Mouse (Mus musculus): ENCODE measurements around the gene Zcchc3.

Gene Zcchc3

GRCm38 (mm10) chr2:152410971-152411371 lies 3.9 kb downstream of the Zcchc3 start:
- peak; percentile 56 to 72 for DNase-seq (ENCODE audit: low spot score in 2 of 2)

DNA sequence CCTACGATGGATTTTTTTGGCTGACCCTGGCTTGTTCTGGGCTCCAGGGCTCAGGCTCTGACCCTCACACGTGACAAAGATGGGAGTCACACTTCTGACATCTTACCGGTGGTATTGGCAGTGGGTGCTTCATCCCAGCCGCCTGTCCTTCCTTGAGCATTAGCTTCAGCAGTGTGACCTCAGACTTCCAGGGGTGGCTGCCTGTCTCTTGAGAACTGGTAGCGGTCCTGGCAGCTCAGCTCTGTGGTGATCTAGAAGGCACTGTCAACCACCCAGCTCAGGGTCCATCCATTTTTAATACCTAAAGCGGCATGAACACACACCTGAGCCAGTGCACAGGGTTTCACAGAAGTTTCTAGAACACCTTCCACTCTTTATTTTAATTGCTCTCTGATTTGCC lies 5.0 kb downstream of the Zcchc3 start:
- no peak for DNase-seq (ENCODE audit: low spot score in 2 of 2)

DNA sequence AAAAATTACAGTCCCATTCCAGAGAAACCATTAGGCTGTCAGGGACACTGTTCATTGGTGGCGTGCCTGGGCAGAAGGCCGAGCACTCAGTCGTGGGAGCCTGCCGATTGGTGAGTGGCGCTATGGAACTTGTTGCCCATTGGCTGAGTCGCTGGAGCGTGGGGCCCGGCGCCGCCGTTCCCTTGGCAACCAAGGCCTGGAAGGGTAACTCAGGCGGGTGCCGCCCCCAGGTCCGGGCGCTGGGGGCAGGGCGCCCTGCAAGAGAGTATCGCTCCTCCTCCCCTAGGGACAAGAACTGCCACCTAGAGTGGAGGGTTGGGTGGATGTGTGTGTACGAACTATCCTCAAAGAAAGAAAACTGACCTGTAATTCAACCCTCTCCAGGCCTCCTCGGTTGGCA lies 8.7 kb downstream of the Zcchc3 start:
- DNase-seq (ENCODE audit: low spot score in 2 of 2): peak; percentile 97 to 98

DNA sequence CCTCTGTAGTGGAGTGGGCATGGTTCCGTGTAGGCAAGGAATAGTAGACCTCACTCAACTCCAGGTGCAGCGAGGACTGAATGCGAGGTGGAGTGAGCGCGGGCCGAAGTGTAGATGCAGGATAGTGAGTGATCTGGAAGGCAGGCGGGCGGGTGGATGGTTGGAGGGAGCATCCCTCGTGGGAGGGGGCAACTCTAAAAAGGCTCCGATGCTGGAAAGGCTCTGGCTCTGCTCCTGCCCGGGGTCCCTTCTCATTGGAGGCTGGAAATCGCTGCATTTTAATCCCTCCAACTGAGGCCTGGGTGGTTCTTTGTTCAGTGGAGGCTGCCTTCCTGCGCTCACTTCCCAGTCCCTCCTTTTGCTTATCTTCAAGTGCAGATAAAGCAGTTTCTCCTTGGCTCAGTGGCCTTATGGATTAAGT lies 15.7 kb downstream of the Zcchc3 start:
- no peak for DNase-seq (ENCODE audit: low spot score in 2 of 2)

DNA sequence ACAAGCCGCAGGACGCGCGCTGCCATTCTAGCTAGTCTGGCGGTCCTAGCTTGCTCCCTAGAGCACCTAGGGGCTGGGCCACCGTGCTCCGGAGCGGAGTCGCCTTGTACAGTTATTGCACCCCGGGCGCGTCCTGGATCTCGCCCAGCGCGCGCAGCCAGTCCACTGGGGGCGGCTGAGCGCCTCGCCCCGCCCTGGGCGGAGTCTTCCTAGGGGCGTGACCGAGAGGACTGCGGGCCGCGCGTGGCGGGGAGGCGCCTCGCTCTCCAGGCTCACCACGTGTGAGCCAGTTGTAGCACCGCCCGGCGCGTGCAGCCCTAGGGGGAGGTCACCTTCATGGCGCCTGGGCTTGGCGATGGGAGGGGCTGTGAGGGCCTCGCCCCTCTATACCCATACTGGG lies 16.1 kb downstream of the Zcchc3 start:
- peak; percentile 86 to 89 for DNase-seq (ENCODE audit: low spot score in 2 of 2)

GRCm38 (mm10) chr2:152397680-152398435 lies 17.0 kb downstream of the Zcchc3 start, which contains the start of gene Sox12:
Sox12 (minus strand) TSS chr2:152398063.
- DNase-seq (ENCODE audit: low spot score in 2 of 2): peak; percentile 95 to 96

DNA sequence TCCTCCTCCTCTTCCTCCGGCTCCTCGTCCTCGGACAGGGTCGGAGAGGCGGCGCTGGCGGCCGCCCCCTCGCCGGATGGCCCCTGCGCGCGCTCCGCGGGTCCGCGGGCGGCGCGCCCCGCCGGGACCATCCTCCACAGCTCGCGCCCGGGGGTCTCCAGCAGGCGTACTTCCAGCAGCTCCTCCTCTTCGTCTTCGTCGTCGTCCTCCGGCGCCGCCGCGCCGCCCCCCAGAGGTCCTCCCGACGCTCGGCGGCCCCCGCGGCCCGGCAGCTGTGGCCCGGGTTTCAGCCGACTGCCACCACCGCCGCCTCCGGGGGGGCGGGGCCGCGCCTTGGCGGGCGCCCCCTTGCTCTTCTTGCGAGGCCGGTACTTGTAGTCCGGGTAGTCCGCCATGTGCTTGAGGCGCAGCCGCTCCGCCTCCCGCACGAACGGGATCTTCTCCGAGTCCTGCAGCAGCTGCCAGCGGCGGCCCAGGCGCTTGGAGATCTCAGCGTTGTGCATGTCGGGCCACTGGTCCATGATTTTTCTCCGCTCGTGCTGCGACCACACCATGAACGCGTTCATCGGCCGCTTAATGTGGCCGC lies 17.7 kb downstream of the Zcchc3 start:
- DNase-seq (ENCODE audit: low spot score in 2 of 2): peak; percentile 83 to 87

GRCm38 (mm10) chr2:152396110-152397003 lies 18.5 kb downstream of the Zcchc3 start:
- DNase-seq (ENCODE audit: low spot score in 2 of 2): peak; percentile 88 to 89

- DNase-seq (ENCODE audit: low spot score in 2 of 2): no peak
These were observed 19.4 kb downstream of the Zcchc3 start for GRCm38 (mm10) chr2:152395271-152395920.

GRCm38 (mm10) chr2:152393225-152394017 lies 21.4 kb downstream of the Zcchc3 start:
- DNase-seq (ENCODE audit: low spot score in 2 of 2): no peak

DNA sequence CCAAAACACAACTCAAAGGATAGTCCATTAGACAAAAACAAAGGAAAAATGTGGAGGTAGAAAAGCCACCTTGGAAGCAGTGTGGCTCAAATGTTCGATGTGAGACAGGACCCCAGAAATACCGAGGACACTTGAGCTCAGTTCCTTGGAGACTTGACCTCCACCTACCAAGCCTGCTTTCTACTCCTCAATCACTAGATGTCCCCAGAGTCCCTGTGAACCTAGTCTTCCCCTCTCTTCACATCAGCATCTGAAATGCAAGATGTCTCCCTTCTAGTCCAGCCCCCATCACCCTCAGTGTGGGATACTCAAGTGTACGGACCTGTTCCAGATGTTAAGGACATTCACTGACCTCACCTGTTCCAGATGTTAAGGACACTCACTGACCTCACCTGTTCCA lies 22.0 kb downstream of the Zcchc3 start:
- no peak for DNase-seq (ENCODE audit: low spot score in 2 of 2)

- DNase-seq (ENCODE audit: low spot score in 2 of 2): no peak
These were observed 30.6 kb downstream of the Zcchc3 start for GRCm38 (mm10) chr2:152384191-152384590.

GRCm38 (mm10) chr2:152376345-152376741 lies 38.5 kb downstream of the Zcchc3 start, which contains the start of gene Nrsn2:
Nrsn2 (minus strand) TSS chr2:152376638.
- DNase-seq (ENCODE audit: low spot score in 2 of 2): no peak

- DNase-seq (ENCODE audit: low spot score in 2 of 2): peak; percentile 41 to 46
These were observed 39.0 kb downstream of the Zcchc3 start for GRCm38 (mm10) chr2:152375652-152376344.

DNA sequence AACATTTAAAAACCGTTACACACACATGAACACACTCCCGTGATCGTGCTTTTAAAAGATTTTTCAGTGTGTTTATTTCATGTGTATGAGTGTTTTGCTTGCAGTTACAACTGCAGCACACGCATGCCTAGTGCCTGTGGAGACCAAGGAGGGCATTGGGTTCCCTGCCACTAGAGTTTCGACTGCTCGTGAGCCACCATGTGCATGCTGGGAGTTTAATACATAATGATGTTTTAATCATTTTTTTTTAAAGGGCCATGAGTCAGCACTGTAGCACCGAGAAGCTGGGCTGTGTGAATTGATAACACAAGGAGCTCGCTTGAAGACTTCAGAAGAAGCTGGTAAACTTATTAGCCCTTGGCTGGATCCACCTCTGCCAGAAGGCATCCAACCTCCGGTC lies 41.3 kb downstream of the Zcchc3 start:
- DNase-seq (ENCODE audit: low spot score in 2 of 2): no peak

GRCm38 (mm10) chr2:152372661-152373060 lies 42.2 kb downstream of the Zcchc3 start:
- no peak for DNase-seq (ENCODE audit: low spot score in 2 of 2)

DNA sequence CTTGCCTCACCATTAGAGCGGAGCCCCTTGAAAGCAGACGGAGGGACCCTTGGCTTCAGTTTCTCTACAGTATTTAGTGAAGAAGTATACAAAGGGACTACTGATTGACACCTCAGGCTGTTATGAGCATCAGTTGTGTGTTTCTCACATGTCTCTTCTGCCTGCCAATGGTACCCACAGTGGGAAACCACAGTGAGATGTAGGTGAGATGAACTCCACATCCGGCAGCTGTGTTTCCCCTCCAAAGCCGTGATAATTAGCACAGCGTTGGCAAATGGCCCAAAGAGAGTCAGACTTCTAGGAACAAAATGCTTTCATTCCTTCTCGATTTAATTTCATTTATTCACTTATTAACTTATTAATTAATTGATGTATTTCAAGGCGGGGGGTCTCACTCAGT lies 42.7 kb downstream of the Zcchc3 start:
- DNase-seq (ENCODE audit: low spot score in 2 of 2): no peak

- no peak for DNase-seq (ENCODE audit: low spot score in 2 of 2)
These were observed 46.2 kb downstream of the Zcchc3 start for GRCm38 (mm10) chr2:152368532-152369140.

GRCm38 (mm10) chr2:152367917-152368316 lies 46.9 kb downstream of the Zcchc3 start:
- no peak for DNase-seq (ENCODE audit: low spot score in 2 of 2)

Measured in right cerebral cortex, postnatal 36 days (tissue).